30 mouse cellular contexts compared by ENCODE assay signal in genomic region chr9:25455027-25455426, GRCm38 (mm10). TPM values are rescaled to one million over a fixed set of nuclear protein-coding genes. Genes with fewer than 3 reads are reported as not detected.
DNase-seq lines count a peak whose midpoint lies in the region; ATAC-seq and TF ChIP-seq lines count a peak whose summit lies in the region.
"Had no signal": no experiment of that assay in that cellular context is flagged by ENCODE, and none has a peak within 500 bp of the region (broad histone marks: within the 10 kb centered on the region; RNA-seq: fewer than 3 reads in every experiment).

No protein-coding gene starts in this region.

- H3K9me3 ChIP-seq in stomach, embryonic 14.5 days (ENCODE audit: control insufficient read depth, low read depth, low read length): no peaks in the 10 kb centered on the region
- H3K9me3 ChIP-seq in stomach, postnatal 0 days (ENCODE audit: control insufficient read depth, low read length): no peaks in the 10 kb centered on the region
- H3K9me3 ChIP-seq: embryonic facial prominence, embryonic 10.5 days; embryonic facial prominence, embryonic 13.5 days; forebrain, embryonic 12.5 days; forebrain, embryonic 15.5 days; G1E; heart, embryonic 13.5 days had no signal

- H3K4me1 ChIP-seq in liver, adult 2 months (ENCODE audit: control insufficient read depth, insufficient read depth, low read length): peaks cover 1% of the 10 kb centered on the region; the same call in 1 of the 2 replicates
- H3K4me1 ChIP-seq in stomach, embryonic 14.5 days (ENCODE audit: control insufficient read depth, insufficient read depth, low read length): no peaks in the 10 kb centered on the region
- no peaks in the 10 kb centered on the region for H3K4me1 ChIP-seq in stomach, postnatal 0 days (replicated peaks; ENCODE audit: control insufficient read depth, insufficient read depth)
- H3K4me1 ChIP-seq: embryonic facial prominence, embryonic 10.5 days; embryonic facial prominence, embryonic 13.5 days; forebrain, embryonic 12.5 days; forebrain, embryonic 15.5 days; heart, embryonic 13.5 days had no signal

- no peak for TF ChIP-seq CTCF in liver, adult 2 months (IDR thresholded peaks at IDR 0.05; ENCODE audit: low read depth, low read length)
- TF ChIP-seq CTCF in stomach, postnatal 0 days (IDR thresholded peaks at IDR 0.05; ENCODE audit: low read depth): 0 out of 2 replicates have a peak, but pooled peaks have one; percentile 2

- TF ChIP-seq EP300 in stomach, postnatal 0 days (optimal IDR thresholded peaks at IDR 0.05): no peak

- no peaks in the 10 kb centered on the region for H3K36me3 ChIP-seq in liver, adult 2 months (ENCODE audit: control insufficient read depth, insufficient read depth, low read length)
- no peaks in the 10 kb centered on the region for H3K36me3 ChIP-seq in stomach, embryonic 14.5 days (ENCODE audit: control insufficient read depth, insufficient read depth, low read length)
- no peaks in the 10 kb centered on the region for H3K36me3 ChIP-seq in stomach, postnatal 0 days (ENCODE audit: control insufficient read depth, insufficient read depth, low read length)
- H3K36me3 ChIP-seq: embryonic facial prominence, embryonic 10.5 days; embryonic facial prominence, embryonic 13.5 days; forebrain, embryonic 12.5 days; forebrain, embryonic 15.5 days; G1E; heart, embryonic 13.5 days had no signal

- no peak for TF ChIP-seq POLR2A in liver, adult 2 months (IDR thresholded peaks at IDR 0.05; ENCODE audit: extremely low read depth, insufficient read depth, low read length)

- no peak overlapping the region for H3K4me3 ChIP-seq in liver, adult 2 months (ENCODE audit: insufficient read depth, low read depth, low read length)
- H3K4me3 ChIP-seq in stomach, embryonic 14.5 days (ENCODE audit: low read depth, low read length): no peak overlapping the region
- no peak overlapping the region for H3K4me3 ChIP-seq in stomach, postnatal 0 days (ENCODE audit: low read depth, low read length)
- H3K4me3 ChIP-seq: embryonic facial prominence, embryonic 10.5 days; embryonic facial prominence, embryonic 13.5 days; erythroblast, embryonic 14.5 days; forebrain, embryonic 12.5 days; forebrain, embryonic 15.5 days; heart, embryonic 13.5 days had no signal

- 39% methylated on average over 2 of the region's 2 CpGs for WGBS in liver, adult 2 months
- WGBS in stomach, embryonic 14.5 days: 66% methylated on average over 2 of the region's 2 CpGs
- WGBS in stomach, postnatal 0 days: 70% methylated on average over 2 of the region's 2 CpGs

- H3K9ac ChIP-seq in liver, adult 2 months (ENCODE audit: low read depth, low read length): no peak overlapping the region
- H3K9ac ChIP-seq in stomach, embryonic 14.5 days (replicated peaks; ENCODE audit: low read depth, low read length): no peak overlapping the region
- H3K9ac ChIP-seq in stomach, postnatal 0 days (ENCODE audit: low read length): no peak overlapping the region
- H3K9ac ChIP-seq: embryonic facial prominence, embryonic 13.5 days; forebrain, embryonic 12.5 days; forebrain, embryonic 15.5 days; heart, embryonic 13.5 days; hindbrain, embryonic 14.5 days had no signal

- no peaks in the 10 kb centered on the region for H3K27me3 ChIP-seq in liver, adult 2 months (ENCODE audit: control insufficient read depth, insufficient read depth, low read length)
- H3K27me3 ChIP-seq in stomach, embryonic 14.5 days (ENCODE audit: control insufficient read depth, insufficient read depth, low read length): no peaks in the 10 kb centered on the region
- H3K27me3 ChIP-seq in stomach, postnatal 0 days (ENCODE audit: control insufficient read depth, insufficient read depth, low read length): no peaks in the 10 kb centered on the region
- H3K27me3 ChIP-seq: CH12.LX; embryonic facial prominence, embryonic 13.5 days; forebrain, embryonic 12.5 days; forebrain, embryonic 15.5 days; heart, embryonic 13.5 days; Patski had no signal

- DNase-seq in liver, adult 2 months (ENCODE audit: extremely low read depth, low read depth, low spot score): peak; percentile 87
- DNase-seq in liver: no peak
- peak; percentile 14 for DNase-seq in urinary bladder, postnatal 14 days (ENCODE audit: low spot score)
- no peak for DNase-seq in urinary bladder, postnatal 10 days (ENCODE audit: low spot score)
- peak; percentile 82 for DNase-seq in stomach, postnatal 0 days (ENCODE audit: low spot score)
- DNase-seq in gastrocnemius, postnatal 10 days: no peak
- DNase-seq: adrenal gland, adult 8-10 months; adrenal gland, postnatal 25 days; B cell, adult 2 months; cerebellum, adult 11-12 months; cerebellum, adult 8-10 months; cerebellum, postnatal 10 days; cerebellum, postnatal 36 days; embryo, embryonic 11 days; gastrocnemius, postnatal 36 days; heart, adult 18-20 months; heart, postnatal 14 days; heart, postnatal 4 days had no signal

- H3K79me2 ChIP-seq in liver, adult 2 months (ENCODE audit: control insufficient read depth, insufficient read depth, low read length): no peaks in the 10 kb centered on the region

- H3K4me2 ChIP-seq in stomach, embryonic 14.5 days (replicated peaks; ENCODE audit: low read depth, low read length): no peak overlapping the region
- no peak overlapping the region for H3K4me2 ChIP-seq in stomach, postnatal 0 days (replicated peaks; ENCODE audit: low read depth)
- H3K4me2 ChIP-seq: embryonic facial prominence, embryonic 13.5 days; forebrain, embryonic 12.5 days; forebrain, embryonic 15.5 days; heart, embryonic 13.5 days; hindbrain, embryonic 14.5 days had no signal

- ATAC-seq in stomach, embryonic 14.5 days (ENCODE audit: insufficient number of reproducible peaks, insufficient read depth, low FRiP score, low read depth): peak; percentile 91
- ATAC-seq in stomach, postnatal 0 days (ENCODE audit: low FRiP score, low TSS enrichment): peak; percentile 97
- ATAC-seq: forebrain, embryonic 15.5 days; hindbrain, postnatal 0 days; Patski had no signal

- no peak overlapping the region for H3K27ac ChIP-seq in liver, adult 2 months (replicated peaks; ENCODE audit: insufficient read depth, low read depth, low read length)
- H3K27ac ChIP-seq in stomach, embryonic 14.5 days (ENCODE audit: low read length): no peak overlapping the region
- H3K27ac ChIP-seq in stomach, postnatal 0 days (replicated peaks): no peak overlapping the region
- H3K27ac ChIP-seq: embryonic facial prominence, embryonic 10.5 days; embryonic facial prominence, embryonic 13.5 days; forebrain, embryonic 12.5 days; forebrain, embryonic 15.5 days; heart, embryonic 13.5 days; hindbrain, embryonic 14.5 days; hindbrain, postnatal 0 days had no signal

RNA-seq across cellular contexts. Expression of gene Eepd1, which starts 26.3 kb away (rescaled TPM):
- total RNA-seq in liver, adult 2 months (2014; rRNA removed): 19.5 and 27.8 TPM in 2 replicates
- polyA plus RNA-seq in liver, adult 2 months (2012; rRNA removed): 10.8 and 11.8 TPM in 2 replicates
- polyA plus RNA-seq in stomach, embryonic 14.5 days (2014; fragmentation: Nextera tagmentation; extraction: Ambion mirVana): 10.1 and 11.5 TPM in 2 replicates
- 16.8 and 17.8 TPM in 2 replicates for polyA plus RNA-seq in stomach, postnatal 0 days (2015; fragmentation: Nextera tagmentation; extraction: Ambion mirVana)
- 10 to 100 TPM; 49.4 to 59.9 TPM for total RNA-seq in gastrocnemius, postnatal 10 days (2021)
- polyA plus RNA-seq: G1E had no signal

Comparison
In these comparisons a context has a peak if more than half of its experiments do, and no peak if none do; other contexts are left out.
1. DNase-seq: peak in liver, adult 2 months (single experiment), urinary bladder, postnatal 14 days (single experiment) and stomach, postnatal 0 days (single experiment); none in liver (single experiment), urinary bladder, postnatal 10 days (single experiment) and gastrocnemius, postnatal 10 days (single experiment).